Mouse (Mus musculus) liver, embryonic 12.5 days (tissue): ENCODE measurements around the gene Mipol1. TPM values are rescaled to one million over a fixed set of nuclear protein-coding genes. Genes with fewer than 3 reads are reported as not detected.

Experiments used
- ATAC-seq: fragments of 200-750 bp; cut with Nextera tagmentation; 2 replicates; pipeline ENCODE4 v1.8.0; 2017; ENCODE audit warnings: moderate number of reproducible peaks, mild to moderate bottlenecking, moderate library complexity
- H3K27ac ChIP-seq: fragments of 300-500 bp; sonication (generic); 2 replicates; pipeline ENCODE4 v1.5.1; 2016; ENCODE audit warnings: mild to moderate bottlenecking
- H3K27me3 ChIP-seq: fragments of 300-500 bp; sonication (generic); replicated peaks from 2 replicates; pipeline ENCODE4 v1.6.1; 2016; ENCODE audit warnings: mild to moderate bottlenecking, moderate library complexity
- H3K36me3 ChIP-seq: fragments of 300-500 bp; sonication (generic); 2 replicates; pipeline ENCODE4 v1.6.1; 2016; ENCODE audit warnings: mild to moderate bottlenecking, moderate library complexity
- H3K4me1 ChIP-seq: fragments of 300-500 bp; sonication (generic); 2 replicates; pipeline ENCODE4 v1.6.1; 2016
- H3K4me2 ChIP-seq: fragments of 300-500 bp; sonication (generic); 2 replicates; pipeline ENCODE4 v1.6.1; 2016; ENCODE audit warnings: mild to moderate bottlenecking, moderate library complexity
- H3K4me3 ChIP-seq: fragments of 300-500 bp; sonication (generic); 2 replicates; pipeline ENCODE4 v1.5.1; 2016; ENCODE audit warnings: mild to moderate bottlenecking, moderate library complexity
- H3K9ac ChIP-seq: fragments of 300-500 bp; sonication (generic); 2 replicates; pipeline ENCODE4 v1.6.1; 2016; ENCODE audit warnings: mild to moderate bottlenecking, moderate library complexity
- H3K9me3 ChIP-seq: fragments of 300-500 bp; sonication (generic); replicated peaks from 2 replicates; pipeline ENCODE4 v1.6.1; 2016; ENCODE audit warnings: mild to moderate bottlenecking, moderate library complexity
- WGBS: fragments of 180-500 bp; shearing (Covaris S2); methylation state at CpG from one replicate; pipeline ENCODE4 v1.1.7; 2016; ENCODE audit not compliant: insufficient replicate concordance; 5-methylcytosine and 5-hydroxymethylcytosine counted together
- polyA plus RNA-seq: library from polyadenylated mRNA; unstranded; fragments of >200 nt; fragmentation: Nextera tagmentation; extraction: Ambion mirVana; gene quantifications from 2 replicates; pipeline ENCODE4 v1.2.1, GENCODE M21; 2016

Gene Mipol1
- polyA plus RNA-seq, 1 experiment from 2014 or later, result 5.4 TPM

DNA sequence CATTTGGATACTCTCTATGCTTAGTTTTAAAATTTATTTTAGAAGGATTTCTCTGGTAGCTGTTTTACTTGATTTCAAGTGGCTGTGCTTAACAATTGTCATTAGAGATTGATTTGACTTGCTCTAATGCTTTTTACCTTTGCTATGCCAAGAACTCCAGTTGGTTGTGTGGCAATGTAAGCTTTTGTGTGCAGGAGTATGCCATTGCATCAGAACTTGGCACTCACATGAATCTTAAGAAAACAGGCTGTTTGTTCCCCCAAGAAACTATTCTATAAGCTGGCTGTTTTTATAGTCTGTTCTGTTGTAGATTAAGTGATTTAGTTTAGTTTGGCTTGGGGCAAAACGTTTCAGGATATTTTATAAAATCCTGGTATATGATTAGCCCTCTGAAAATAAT lies 45.2 kb downstream of the Mipol1 start:
- Histone ChIP-seq H3K36me3 (no peaks in the 10 kb centered on the region), H3K9ac (no peak overlapping the region), H3K9me3 (no peaks in the 10 kb centered on the region), H3K4me3 (no peak overlapping the region), H3K4me1 (no peaks in the 10 kb centered on the region), H3K4me2 (no peak overlapping the region), H3K27ac (no peak overlapping the region), H3K27me3 (no peaks in the 10 kb centered on the region)
- no peak for ATAC-seq
- 42% methylated on average over 1 of the region's 1 CpGs for WGBS

DNA sequence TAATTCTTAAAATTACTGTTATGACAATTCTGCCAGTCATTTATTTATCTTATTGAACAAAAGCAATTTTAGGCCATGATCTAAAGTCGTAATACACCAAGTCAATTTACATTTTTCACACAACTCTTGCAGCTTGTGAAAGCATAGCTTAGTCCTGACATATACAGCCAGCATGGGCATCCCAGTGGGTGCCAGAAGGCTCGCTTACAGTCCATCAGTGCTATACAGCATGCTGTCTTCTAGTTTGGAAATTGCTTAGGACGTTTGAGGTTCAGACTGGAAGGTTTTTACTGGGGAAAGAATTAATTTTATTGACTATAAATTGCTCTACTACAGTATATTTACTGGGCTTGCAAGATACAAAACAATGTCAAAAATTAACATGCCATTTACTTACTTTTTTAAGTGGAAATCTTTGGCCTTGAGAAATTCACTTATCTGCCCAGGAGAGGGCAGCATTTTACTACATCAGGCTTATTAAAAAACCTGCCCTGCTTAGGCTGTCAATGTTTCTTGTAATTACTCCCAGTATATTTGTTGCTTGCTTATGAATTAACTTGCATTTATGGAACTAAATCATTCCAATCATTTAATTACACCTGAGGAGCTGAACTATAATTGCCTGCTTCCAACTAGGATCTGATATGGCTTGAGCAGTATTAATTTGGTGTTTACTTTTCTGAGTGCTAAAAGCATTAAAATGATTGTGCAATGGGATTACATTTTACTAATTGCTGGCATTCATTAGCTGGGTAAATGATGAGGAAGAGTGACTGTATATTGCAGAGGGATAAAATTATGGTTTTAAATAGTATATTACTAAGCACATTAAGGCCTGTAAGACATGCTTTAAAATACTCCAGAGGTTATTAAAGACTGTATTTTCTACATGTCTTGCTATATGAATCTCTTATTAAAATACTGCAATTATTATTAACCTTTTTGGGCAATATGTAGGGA lies 51.2 kb downstream of the Mipol1 start:
- Histone ChIP-seq H3K9ac (no peak overlapping the region), H3K9me3 (no peaks in the 10 kb centered on the region)
- WGBS, result 36% methylated on average over 3 of the region's 3 CpGs

DNA sequence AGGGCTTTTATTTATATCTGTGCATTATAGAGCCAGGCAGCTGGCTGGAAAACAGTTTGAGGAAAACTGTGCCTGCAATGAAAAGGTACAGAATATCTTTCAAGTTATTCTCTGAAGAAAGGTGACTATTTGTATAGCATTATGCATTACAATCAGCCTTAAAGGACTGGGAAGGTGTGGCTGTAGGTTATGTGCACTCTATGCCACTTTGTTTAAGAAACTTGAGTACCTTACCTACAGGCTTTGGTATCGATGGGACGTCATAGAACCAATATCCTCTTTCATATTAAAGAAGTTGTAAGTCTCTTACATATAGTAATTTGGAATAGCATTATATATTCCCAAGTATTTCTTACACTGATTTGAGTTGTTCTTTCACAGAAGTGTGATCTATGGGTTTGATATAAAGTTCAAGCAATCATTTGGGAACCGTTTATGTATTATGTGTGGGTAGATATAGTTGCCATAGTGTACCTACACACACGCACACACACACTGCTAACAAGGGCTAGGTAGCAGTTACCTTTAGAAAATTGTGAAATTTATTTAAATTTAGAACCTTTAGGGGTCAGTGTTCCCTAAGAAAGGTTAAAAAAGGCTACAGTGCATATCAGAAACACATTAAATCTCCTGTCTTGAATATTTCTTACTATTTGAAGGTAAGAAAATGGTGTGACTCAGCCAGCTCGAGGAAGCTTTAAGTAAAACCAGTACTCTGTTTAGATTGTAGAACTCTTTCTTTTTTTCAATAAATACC lies 55.3 kb downstream of the Mipol1 start:
- no peak for ATAC-seq
- Histone ChIP-seq H3K9me3 (no peaks in the 10 kb centered on the region), H3K4me2 (no peak overlapping the region), H3K36me3 (no peaks in the 10 kb centered on the region), H3K9ac (no peak overlapping the region), H3K27me3 (no peaks in the 10 kb centered on the region), H3K27ac (no peak overlapping the region), H3K4me3 (no peak overlapping the region), H3K4me1 (no peaks in the 10 kb centered on the region)
- WGBS, result 65% methylated on average over 5 of the region's 5 CpGs

More for the DNA sequence above, 51.2 kb downstream of the Mipol1 start:
- Histone ChIP-seq H3K4me1 (no peaks in the 10 kb centered on the region), H3K36me3 (no peaks in the 10 kb centered on the region), H3K27ac (no peak overlapping the region), H3K4me2 (no peak overlapping the region), H3K27me3 (no peaks in the 10 kb centered on the region), H3K4me3 (no peak overlapping the region)
- no peak for ATAC-seq

DNA sequence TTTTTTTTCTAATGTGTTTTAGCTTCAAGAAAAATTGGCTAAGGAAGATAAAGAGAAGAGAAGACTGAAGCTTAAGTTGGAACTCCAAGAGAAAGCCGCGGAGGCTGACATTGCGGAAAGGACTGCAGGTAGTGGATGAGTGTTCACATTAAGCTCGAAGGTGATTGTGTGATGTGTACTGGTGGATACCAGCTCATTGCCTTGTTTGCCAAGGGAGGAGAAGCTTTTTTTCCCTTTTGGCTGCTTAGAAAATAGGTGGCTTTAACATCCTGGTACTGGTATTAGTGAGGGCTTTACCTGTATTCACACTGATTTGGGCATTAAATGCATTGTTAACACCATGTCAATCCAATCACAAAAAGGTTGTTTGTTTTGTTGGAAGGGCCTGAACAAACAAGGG lies 77.1 kb downstream of the Mipol1 start:
- Histone ChIP-seq H3K36me3 (no peaks in the 10 kb centered on the region), H3K4me2 (no peak overlapping the region), H3K27ac (no peak overlapping the region), H3K4me3 (no peak overlapping the region), H3K4me1 (no peaks in the 10 kb centered on the region), H3K9ac (no peak overlapping the region), H3K9me3 (no peaks in the 10 kb centered on the region), H3K27me3 (no peaks in the 10 kb centered on the region)
- ATAC-seq, result no peak
- 86% methylated on average over 4 of the region's 4 CpGs for WGBS

DNA sequence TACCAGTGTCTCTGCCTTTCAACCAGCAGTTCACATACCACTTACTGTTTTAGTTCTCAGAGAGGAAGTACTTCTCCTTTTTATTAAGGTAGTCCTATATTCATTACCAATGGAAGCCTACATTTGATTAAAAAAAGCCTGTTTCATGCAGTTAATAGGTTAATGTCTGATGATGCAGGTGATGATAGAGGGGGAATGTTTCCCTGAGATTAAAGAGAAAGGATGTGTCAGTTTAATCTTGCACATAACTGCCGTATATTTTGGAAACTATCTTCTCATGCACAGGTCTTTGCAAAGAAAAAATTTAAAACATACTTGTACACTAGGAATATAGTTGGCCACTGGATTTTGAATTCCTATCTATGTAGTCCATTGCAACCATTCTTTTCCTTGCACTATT lies 77.5 kb downstream of the Mipol1 start:
- 60% methylated on average over 1 of the region's 1 CpGs for WGBS
- no peak overlapping the region for H3K9ac ChIP-seq
- H3K4me2 ChIP-seq, result no peak overlapping the region
- no peaks in the 10 kb centered on the region for H3K9me3 ChIP-seq
- H3K27me3 ChIP-seq, result no peaks in the 10 kb centered on the region
- no peak overlapping the region for H3K4me3 ChIP-seq
- ATAC-seq, result no peak
- no peaks in the 10 kb centered on the region for H3K4me1 ChIP-seq
- no peak overlapping the region for H3K27ac ChIP-seq
- H3K36me3 ChIP-seq, result no peaks in the 10 kb centered on the region

DNA sequence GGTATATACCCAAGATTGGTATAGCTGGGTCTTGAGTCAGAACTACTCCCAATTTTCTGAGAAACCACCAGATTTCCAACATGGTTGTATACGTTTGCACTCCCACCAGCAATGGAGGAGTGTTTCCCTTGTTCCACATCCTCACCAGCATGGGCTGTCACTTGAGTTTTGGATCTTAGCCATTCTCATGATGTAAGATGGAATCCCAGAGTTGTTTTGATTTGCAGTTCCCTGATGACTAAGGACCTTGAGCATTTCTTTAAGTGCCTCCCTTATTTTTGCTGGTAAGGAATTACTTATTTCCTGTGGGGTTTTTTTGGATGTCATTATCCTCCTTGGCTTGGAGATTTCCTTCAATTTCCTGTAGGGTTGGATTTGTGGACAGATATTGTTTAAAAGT lies 108.8 kb downstream of the Mipol1 start:
- Histone ChIP-seq H3K4me2 (no peak overlapping the region), H3K4me3 (no peak overlapping the region), H3K27me3 (no peaks in the 10 kb centered on the region), H3K27ac (no peak overlapping the region), H3K4me1 (no peaks in the 10 kb centered on the region), H3K9ac (no peak overlapping the region), H3K9me3 (no peaks in the 10 kb centered on the region), H3K36me3 (no peaks in the 10 kb centered on the region)
- 60% methylated on average over 1 of the region's 1 CpGs for WGBS
- no peak for ATAC-seq

DNA sequence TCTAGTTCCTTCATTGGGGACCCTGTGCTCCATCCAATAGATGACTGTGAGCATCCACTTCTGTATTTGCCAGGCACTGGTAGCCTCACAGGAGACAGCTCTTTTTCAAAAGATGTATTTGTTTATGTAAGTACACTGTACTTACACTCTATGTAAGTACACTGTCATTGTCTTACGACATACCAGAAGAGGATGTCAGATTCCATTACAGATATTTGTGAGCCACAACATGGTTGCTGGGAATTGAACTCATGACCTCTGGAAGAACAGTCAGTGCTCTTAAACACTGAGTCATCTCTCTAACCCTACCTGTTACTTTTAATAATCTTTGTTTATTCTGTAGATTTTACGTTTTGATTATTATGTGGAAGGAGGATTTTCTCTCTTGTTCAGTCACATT lies 109.9 kb downstream of the Mipol1 start:
- H3K9me3 ChIP-seq, result no peaks in the 10 kb centered on the region
- H3K4me3 ChIP-seq, result no peak overlapping the region
- 70% methylated on average over 2 of the region's 2 CpGs for WGBS

DNA sequence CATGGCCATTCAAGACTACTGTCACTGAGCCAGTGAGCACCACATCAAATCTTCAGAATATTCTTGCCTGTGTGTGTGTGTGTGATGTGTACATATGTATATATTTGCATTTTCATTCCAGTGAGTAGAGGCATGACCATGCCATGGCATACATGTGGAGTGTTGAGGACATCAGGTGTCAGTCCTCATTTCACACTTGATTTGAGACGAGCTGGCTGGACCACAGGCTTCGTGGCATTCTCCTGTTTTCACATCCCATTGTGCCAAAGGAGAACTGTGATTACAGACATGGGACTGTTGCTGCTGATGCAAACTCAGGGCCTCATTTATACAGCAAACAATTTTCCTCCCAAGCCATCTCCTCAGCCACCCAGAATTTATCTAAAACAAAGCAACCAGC lies 132.5 kb downstream of the Mipol1 start:
- ATAC-seq, result no peak
- no peak overlapping the region for H3K4me2 ChIP-seq
- H3K9ac ChIP-seq, result no peak overlapping the region
- H3K27me3 ChIP-seq, result no peaks in the 10 kb centered on the region
- no peaks in the 10 kb centered on the region; the same call in 1 of the 2 replicates for H3K4me1 ChIP-seq
- no peak overlapping the region for H3K27ac ChIP-seq
- 65% methylated on average over 2 of the region's 2 CpGs for WGBS
- no peak overlapping the region for H3K4me3 ChIP-seq
- H3K36me3 ChIP-seq, result no peaks in the 10 kb centered on the region
- H3K9me3 ChIP-seq, result no peaks in the 10 kb centered on the region

More for the DNA sequence above, 109.9 kb downstream of the Mipol1 start:
- Histone ChIP-seq H3K4me2 (no peak overlapping the region), H3K27me3 (no peaks in the 10 kb centered on the region), H3K36me3 (no peaks in the 10 kb centered on the region), H3K9ac (no peak overlapping the region), H3K27ac (no peak overlapping the region), H3K4me1 (no peaks in the 10 kb centered on the region)
- no peak for ATAC-seq

DNA sequence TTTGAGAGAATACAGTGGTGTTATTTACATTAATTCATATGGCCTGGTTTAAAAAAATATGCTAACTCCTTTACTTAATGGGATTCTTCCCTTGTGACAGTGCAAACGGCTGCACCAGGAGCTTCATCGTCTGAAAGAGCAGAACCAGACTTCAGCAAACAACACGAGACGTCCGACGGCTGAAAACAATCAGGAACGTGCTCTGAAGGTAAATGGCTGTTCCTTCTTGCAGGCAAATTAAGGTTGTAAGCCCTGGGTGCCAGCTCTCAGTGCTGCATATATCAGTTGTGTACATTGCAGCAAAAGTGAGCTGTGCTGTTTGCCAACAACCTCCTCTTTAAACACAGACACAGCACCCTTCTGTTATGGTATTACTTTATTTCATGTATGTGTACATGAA lies 133.8 kb downstream of the Mipol1 start:
- ATAC-seq, result no peak
- Histone ChIP-seq H3K36me3 (no peaks in the 10 kb centered on the region), H3K9me3 (no peaks in the 10 kb centered on the region), H3K4me2 (no peak overlapping the region), H3K4me3 (no peak overlapping the region), H3K27me3 (no peaks in the 10 kb centered on the region), H3K27ac (no peak overlapping the region), H3K4me1 (no peaks in the 10 kb centered on the region; the same call in 1 of the 2 replicates), H3K9ac (no peak overlapping the region)
- 79% methylated on average over 7 of the region's 7 CpGs for WGBS

DNA sequence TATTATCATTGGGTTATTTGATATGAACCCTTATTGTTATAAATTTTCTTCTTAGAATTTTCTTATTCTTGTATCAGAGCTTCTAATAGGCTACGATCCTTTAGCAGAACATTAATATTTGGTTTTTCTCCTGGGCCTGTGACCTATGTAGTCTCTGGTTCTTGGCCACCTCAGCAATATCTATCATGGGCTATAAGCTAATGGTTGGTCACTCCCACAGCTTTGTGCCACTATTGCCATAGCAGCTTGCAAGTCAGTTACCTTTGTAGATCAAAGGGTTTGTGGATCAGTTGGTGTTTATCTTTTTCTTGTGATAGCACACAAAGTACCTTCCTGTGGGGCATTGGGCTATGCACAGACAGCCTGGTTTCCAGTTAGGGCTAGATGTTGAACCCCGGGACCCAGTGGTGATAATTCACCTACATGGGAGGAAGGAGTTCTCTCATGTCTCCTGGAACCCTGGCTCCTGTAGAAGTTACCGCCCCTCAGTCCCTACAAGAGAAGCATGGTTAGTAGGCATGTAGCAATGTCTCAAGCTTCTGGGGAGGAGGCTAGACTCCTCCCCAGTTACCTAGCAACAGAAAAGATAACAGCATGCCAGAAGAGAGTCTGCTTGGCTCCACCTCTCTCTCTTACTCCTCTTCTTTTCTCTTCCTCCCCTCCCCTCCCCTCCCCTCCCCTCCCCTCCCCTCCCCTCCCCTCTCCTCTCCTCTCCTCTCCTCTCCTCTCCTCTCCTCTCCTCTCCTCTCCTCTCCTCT lies 141.7 kb downstream of the Mipol1 start:
- WGBS, result 62% methylated on average over 3 of the region's 3 CpGs
- Histone ChIP-seq H3K27ac (no peak overlapping the region), H3K4me3 (no peak overlapping the region), H3K9me3 (no peaks in the 10 kb centered on the region), H3K27me3 (no peaks in the 10 kb centered on the region), H3K4me1 (peaks cover 12% of the 10 kb centered on the region), H3K9ac (no peak overlapping the region), H3K36me3 (no peaks in the 10 kb centered on the region), H3K4me2 (peak overlapping the region; percentile 6; the same call in 1 of the 2 replicates)
- ATAC-seq, result peak; percentile 98

DNA sequence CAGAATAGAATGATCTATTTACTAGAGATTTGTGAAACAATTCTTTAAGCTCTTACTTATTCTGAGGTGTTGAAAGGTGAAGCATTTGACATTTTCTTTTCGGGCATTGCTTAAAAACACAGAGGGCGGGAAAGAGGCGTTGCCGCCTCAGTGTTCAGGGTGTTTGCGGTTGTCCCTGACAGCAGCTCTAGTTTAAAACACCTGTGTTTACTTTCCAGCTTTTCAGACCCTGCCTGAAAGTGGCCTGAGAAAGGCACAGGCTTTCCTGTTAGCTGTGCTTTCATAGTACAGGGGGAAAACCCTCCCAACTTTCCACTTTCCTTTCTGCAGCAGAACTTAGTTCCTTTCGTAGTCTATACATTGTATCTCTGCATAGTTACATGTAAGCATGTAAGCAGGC lies 152.6 kb downstream of the Mipol1 start:
- H3K36me3 ChIP-seq, result no peaks in the 10 kb centered on the region
- H3K9me3 ChIP-seq, result no peaks in the 10 kb centered on the region
- no peak overlapping the region for H3K4me2 ChIP-seq
- no peaks in the 10 kb centered on the region for H3K27me3 ChIP-seq
- no peaks in the 10 kb centered on the region for H3K4me1 ChIP-seq
- no peak overlapping the region for H3K9ac ChIP-seq
- no peak overlapping the region for H3K4me3 ChIP-seq
- WGBS, result 63% methylated on average over 6 of the region's 6 CpGs
- no peak overlapping the region for H3K27ac ChIP-seq
- ATAC-seq, result no peak
